In the genomic region with DNA sequence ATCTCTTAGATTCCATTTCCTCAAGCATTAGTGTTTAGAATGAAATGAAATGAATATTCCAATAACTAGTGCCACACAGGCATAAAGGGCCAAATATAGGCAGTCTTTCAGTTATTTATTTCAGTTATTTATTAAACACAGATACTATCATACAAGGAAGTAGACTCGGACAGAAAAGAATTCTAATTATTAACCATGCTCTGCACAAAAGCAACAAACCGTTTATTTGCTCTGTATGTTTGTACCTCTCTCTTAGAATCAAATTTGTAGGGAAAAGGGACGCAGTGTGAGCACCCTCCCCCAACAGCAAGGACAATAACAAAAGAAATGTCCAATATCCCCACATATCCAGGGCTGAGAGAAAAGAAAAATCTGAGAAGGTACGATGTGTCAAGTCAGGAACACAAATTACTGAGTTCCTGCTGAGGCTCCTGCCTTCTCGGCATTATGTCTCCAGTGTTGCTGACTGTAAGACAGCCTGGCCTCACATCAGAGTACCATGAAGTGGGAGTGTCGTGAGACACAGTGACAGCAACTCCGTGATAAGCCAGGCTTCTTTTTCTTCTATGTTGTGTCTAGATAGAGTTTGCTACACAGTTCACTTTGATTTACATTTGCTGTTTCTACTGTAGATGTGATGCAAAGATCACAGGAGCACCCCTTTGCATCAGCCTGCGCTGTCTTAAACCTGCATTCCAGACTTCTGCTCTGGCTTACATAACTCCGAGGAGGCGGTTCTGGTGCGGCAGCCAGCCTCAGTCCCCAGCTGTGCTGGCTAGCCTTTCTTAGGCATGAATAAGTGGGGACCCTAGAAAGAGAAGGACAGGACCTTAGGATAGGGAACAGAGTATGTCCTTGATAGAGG, we compare ENCODE assay signal across 16 mouse cellular contexts. TPM values are rescaled to one million over a fixed set of nuclear protein-coding genes. Genes with fewer than 3 reads are reported as not detected.
A peak's percentile ranks its signal among the peaks of the same experiment; 100 is the strongest.
DNase-seq lines count a peak whose midpoint lies in the region; ATAC-seq and TF ChIP-seq lines count a peak whose summit lies in the region.
"Had no signal": no experiment of that assay in that cellular context is flagged by ENCODE, and none has a peak within 500 bp of the region (broad histone marks: within the 10 kb centered on the region; RNA-seq: fewer than 3 reads in every experiment).

No protein-coding gene starts in this region.

- no peak overlapping the region for H3K4me3 ChIP-seq in stomach, postnatal 0 days (ENCODE audit: low read depth, low read length)
- H3K4me3 ChIP-seq in heart, embryonic 12.5 days: no peak overlapping the region
- H3K4me3 ChIP-seq: forebrain, embryonic 13.5 days; heart, adult 2 months; liver, embryonic 13.5 days; myocyte had no signal

- no peaks in the 10 kb centered on the region for H3K27me3 ChIP-seq in stomach, postnatal 0 days (ENCODE audit: control insufficient read depth, insufficient read depth, low read length)
- no peaks in the 10 kb centered on the region for H3K27me3 ChIP-seq in heart, embryonic 12.5 days (replicated peaks)
- H3K27me3 ChIP-seq: forebrain, embryonic 13.5 days; liver, embryonic 13.5 days had no signal

- DNase-seq in right cerebral cortex, adult 2 months (ENCODE audit: low spot score in 2 of 2): peak; percentile 58 to 65
- DNase-seq in right cerebral cortex, postnatal 14 days: no peak
- DNase-seq in kidney, adult 11 months: peak; percentile 17
- DNase-seq in kidney, postnatal 10 days: peak; percentile 30
- DNase-seq in stomach, postnatal 0 days (ENCODE audit: low spot score): no peak
- DNase-seq in adrenal gland, postnatal 14 days: no peak
- DNase-seq: heart, adult 2 months; heart, postnatal 4 days; liver, embryonic 13.5 days; spleen, adult 18-20 months; thymus, adult 18-20 months had no signal

- no peak for TF ChIP-seq EP300 in stomach, postnatal 0 days (optimal IDR thresholded peaks at IDR 0.05)

- H3K4me2 ChIP-seq in stomach, postnatal 0 days (replicated peaks; ENCODE audit: low read depth): no peak overlapping the region
- no peak overlapping the region for H3K4me2 ChIP-seq in heart, embryonic 12.5 days
- H3K4me2 ChIP-seq: forebrain, embryonic 13.5 days; liver, embryonic 13.5 days had no signal

- WGBS in stomach, postnatal 0 days: 32% methylated on average over 11 of the region's 11 CpGs
- WGBS in heart, embryonic 12.5 days: 52% methylated on average over 11 of the region's 11 CpGs

- no peak overlapping the region for H3K27ac ChIP-seq in stomach, postnatal 0 days (replicated peaks)
- no peak overlapping the region for H3K27ac ChIP-seq in heart, embryonic 12.5 days (ENCODE audit: poor library complexity, severe bottlenecking)
- H3K27ac ChIP-seq: forebrain, embryonic 13.5 days; heart, adult 2 months; liver, embryonic 13.5 days had no signal

- H3K9me3 ChIP-seq in stomach, postnatal 0 days (ENCODE audit: control insufficient read depth, low read length): no peaks in the 10 kb centered on the region
- H3K9me3 ChIP-seq in heart, embryonic 12.5 days (replicated peaks): no peaks in the 10 kb centered on the region
- H3K9me3 ChIP-seq: forebrain, embryonic 13.5 days; liver, embryonic 13.5 days had no signal

- peak; percentile 74 for ATAC-seq in stomach, postnatal 0 days (ENCODE audit: low FRiP score, low TSS enrichment)
- no peak for ATAC-seq in heart, embryonic 12.5 days (ENCODE audit: insufficient number of reproducible peaks, low FRiP score)
- ATAC-seq: forebrain, embryonic 13.5 days; inflammation-experienced regulatory T-cells, adult 6 months; Patski had no signal

- H3K4me1 ChIP-seq in stomach, postnatal 0 days (replicated peaks; ENCODE audit: control insufficient read depth, insufficient read depth): peaks cover 2% of the 10 kb centered on the region; the same call in 1 of the 2 replicates
- 0 out of 2 replicates have a peak, but pooled peaks cover 8% of the 10 kb centered on the region for H3K4me1 ChIP-seq in heart, embryonic 12.5 days (replicated peaks)
- H3K4me1 ChIP-seq: forebrain, embryonic 13.5 days; liver, embryonic 13.5 days had no signal

- H3K9ac ChIP-seq in stomach, postnatal 0 days (ENCODE audit: low read length): no peak overlapping the region
- no peak overlapping the region for H3K9ac ChIP-seq in heart, embryonic 12.5 days
- H3K9ac ChIP-seq: forebrain, embryonic 13.5 days; liver, embryonic 13.5 days had no signal

- no peaks in the 10 kb centered on the region for H3K36me3 ChIP-seq in stomach, postnatal 0 days (ENCODE audit: control insufficient read depth, insufficient read depth, low read length)
- H3K36me3 ChIP-seq in heart, embryonic 12.5 days: no peaks in the 10 kb centered on the region
- H3K36me3 ChIP-seq: liver, embryonic 13.5 days had no signal

- TF ChIP-seq CTCF in stomach, postnatal 0 days (IDR thresholded peaks at IDR 0.05; ENCODE audit: low read depth): no peak

RNA-seq across cellular contexts. Expression of gene Chd6, which starts 30.0 kb away (rescaled TPM):
- polyA plus RNA-seq in stomach, postnatal 0 days (2015; fragmentation: Nextera tagmentation; extraction: Ambion mirVana): 11.9 and 13.2 TPM in 2 replicates
- polyA plus RNA-seq in heart, embryonic 12.5 days (2016; fragmentation: Nextera tagmentation; extraction: Ambion mirVana): 17.7 and 23.3 TPM in 2 replicates
- 38.3 and 47.0 TPM in 2 replicates for total RNA-seq in adrenal gland, postnatal 14 days (2021)

Comparison
In these comparisons a context has a peak if more than half of its experiments do, and no peak if none do; other contexts are left out.
1. DNase-seq: peak in right cerebral cortex, adult 2 months (2 of 2), kidney, adult 11 months (single experiment) and kidney, postnatal 10 days (single experiment); none in right cerebral cortex, postnatal 14 days (single experiment), stomach, postnatal 0 days (single experiment) and adrenal gland, postnatal 14 days (single experiment).